ENCODE assay signal across 8 mouse cellular contexts in genomic region chr11:102438212-102439092, GRCm38 (mm10). TPM values are rescaled to one million over a fixed set of nuclear protein-coding genes. Genes with fewer than 3 reads are reported as not detected.
DNase-seq lines count a peak whose midpoint lies in the region; ATAC-seq lines count a peak whose summit lies in the region.
"Had no signal": no experiment of that assay in that cellular context is flagged by ENCODE, and none has a peak within 500 bp of the region (broad histone marks: within the 10 kb centered on the region; RNA-seq: fewer than 3 reads in every experiment).

No protein-coding gene starts in this region.

- H3K9me3 ChIP-seq in hindbrain, embryonic 15.5 days = no peaks in the 10 kb centered on the region

- peak; percentile 87 to 90 for DNase-seq in adrenal gland, adult 18-20 months (ENCODE audit: low spot score in 2 of 2)
- DNase-seq in cerebellum, adult 8-10 months = peak; percentile 88
- DNase-seq in frontal cortex, postnatal 25 days (ENCODE audit: low spot score in 2 of 2) = peak; percentile 68 to 72
- DNase-seq in left cerebral cortex, postnatal 36 days (ENCODE audit: low spot score in 2 of 2) = peak; percentile 80 to 85
- peak; percentile 90 for DNase-seq in mesoderm, embryonic 11.5 days (ENCODE audit: low read depth, low spot score)
- DNase-seq in spleen, postnatal 10 days (ENCODE audit: low spot score in 2 of 2) = peak; percentile 60 to 83

- no peaks in the 10 kb centered on the region for H3K27me3 ChIP-seq in hindbrain, embryonic 15.5 days

- peak overlapping the region; percentile 28 for H3K4me3 ChIP-seq in hindbrain, embryonic 15.5 days

- 9% methylated on average over 77 of the region's 77 CpGs for WGBS in hindbrain, embryonic 15.5 days

- peak; percentile 4; the same call in 1 of the 2 replicates for ATAC-seq in hindbrain, embryonic 15.5 days (ENCODE audit: low FRiP score, low read depth)

- H3K36me3 ChIP-seq in hindbrain, embryonic 15.5 days = peaks cover 62% of the 10 kb centered on the region

- peak overlapping the region; percentile 18 for H3K9ac ChIP-seq in hindbrain, embryonic 15.5 days

- intact Hi-C loops in left cerebral cortex, postnatal 36 days (cut with DNase I) = loop anchor here (5.0 kb wide), 1 partner anchor 41 kb away; no protein-coding TSS in a partner anchor

- H3K4me1 ChIP-seq in hindbrain, embryonic 15.5 days (replicated peaks) = peaks cover 31% of the 10 kb centered on the region

- H3K27ac ChIP-seq in hindbrain, embryonic 15.5 days (replicated peaks) = peak overlapping the region; percentile 25; the same call in 1 of the 2 replicates
- H3K27ac ChIP-seq: macrophage had no signal

- peak overlapping the region; percentile 51 for H3K4me2 ChIP-seq in hindbrain, embryonic 15.5 days

RNA-seq across cellular contexts. Expression of gene Grn, which starts 8.3 kb away (rescaled TPM):
- total RNA-seq in adrenal gland, adult 18-20 months (2021) = 100 to 1,000 TPM; 156 to 181 TPM
- polyA plus RNA-seq in hindbrain, embryonic 15.5 days (2015; fragmentation: Nextera tagmentation; extraction: Ambion mirVana) = 85.7 and 85.9 TPM in 2 replicates
- 10 to 100 TPM; 58.3 to 60.1 TPM for total RNA-seq in left cerebral cortex, postnatal 36 days (2021)

RNA-seq across cellular contexts. Expression of gene Fam171a2, which starts 9.0 kb away (rescaled TPM):
- total RNA-seq in adrenal gland, adult 18-20 months (2021) = 1 to 10 TPM; 3.4 to 3.5 TPM
- 29.3 and 30.7 TPM in 2 replicates for polyA plus RNA-seq in hindbrain, embryonic 15.5 days (2015; fragmentation: Nextera tagmentation; extraction: Ambion mirVana)
- total RNA-seq in left cerebral cortex, postnatal 36 days (2021) = 100 to 1,000 TPM; 116 to 117 TPM
- polyA plus RNA-seq: macrophage had no signal

RNA-seq across cellular contexts. Expression of gene Slc25a39, which starts 30.7 kb away (rescaled TPM):
- total RNA-seq in adrenal gland, adult 18-20 months (2021) = 100 to 1,000 TPM; 461 to 466 TPM
- polyA plus RNA-seq in hindbrain, embryonic 15.5 days (2015; fragmentation: Nextera tagmentation; extraction: Ambion mirVana) = 167 and 168 TPM in 2 replicates
- total RNA-seq in left cerebral cortex, postnatal 36 days (2021) = 10 to 100 TPM; 56.7 to 64.8 TPM

RNA-seq across cellular contexts. Expression of gene Itga2b, which starts 31.5 kb away (rescaled TPM):
- 1 to 10 TPM; 3.4 to 3.6 TPM for total RNA-seq in adrenal gland, adult 18-20 months (2021)
- polyA plus RNA-seq in hindbrain, embryonic 15.5 days (2015; fragmentation: Nextera tagmentation; extraction: Ambion mirVana) = 9.5 and 10.1 TPM in 2 replicates
- 1 to 10 TPM; 2.5 to 2.7 TPM for total RNA-seq in left cerebral cortex, postnatal 36 days (2021)

RNA-seq across cellular contexts. Expression of gene Rundc3a, which starts 45.2 kb away (rescaled TPM):
- total RNA-seq in adrenal gland, adult 18-20 months (2021) = 10 to 100 TPM; 40.0 to 45.9 TPM
- polyA plus RNA-seq in hindbrain, embryonic 15.5 days (2015; fragmentation: Nextera tagmentation; extraction: Ambion mirVana) = 135 and 149 TPM in 2 replicates
- total RNA-seq in left cerebral cortex, postnatal 36 days (2021) = 100 to 1,000 TPM; 469 to 527 TPM

Comparison
In these comparisons a context has a peak if more than half of its experiments do, and no peak if none do; other contexts are left out.
1. Peak in every context shown above with its lines: DNase-seq, ATAC-seq, H3K4me3 ChIP-seq and H3K27ac ChIP-seq.
2. RNA of gene Fam171a2, which starts 9.0 kb away (total RNA-seq): 116 to 117 TPM in left cerebral cortex, postnatal 36 days; 3.4 to 3.5 TPM in adrenal gland, adult 18-20 months; every median in the first group is over 10 times any median in the second.
3. RNA of gene Slc25a39, which starts 30.7 kb away (total RNA-seq): 461 to 466 TPM in adrenal gland, adult 18-20 months; 56.7 to 64.8 TPM in left cerebral cortex, postnatal 36 days; every median in the first group is over 4 times any median in the second.